Mouse (Mus musculus): Measurements from ENCODE around the gene Hs3st5. TPM values are rescaled to one million over a fixed set of nuclear protein-coding genes. Genes with fewer than 3 reads are reported as not detected.
A peak's percentile ranks its signal among the peaks of the same experiment; 100 is the strongest.

The Hs3st5 gene
- total and polyA plus RNA-seq, 3 experiments, result not detected

DNA sequence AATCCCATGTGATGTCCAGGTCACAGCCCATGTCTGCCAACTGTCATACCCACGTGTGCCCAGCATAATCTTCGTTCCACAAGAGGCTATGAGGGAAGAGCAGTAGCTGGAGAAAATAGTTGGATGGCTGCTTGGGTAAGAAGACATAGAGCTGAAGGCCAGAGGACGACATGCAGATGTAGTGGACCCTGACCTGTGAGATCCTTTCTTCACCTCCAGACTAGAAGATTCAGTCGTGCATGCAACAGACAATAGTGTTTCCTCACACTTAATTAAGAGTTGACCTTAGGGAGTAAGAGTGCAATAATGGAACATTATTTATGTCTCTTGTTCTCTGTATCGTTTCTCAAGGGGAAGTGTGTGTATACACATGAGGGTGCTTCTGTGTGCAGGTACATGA is 300.4 kb downstream of the Hs3st5 start:
- H3K79me2 ChIP-seq (replicated peaks; ENCODE audit: control insufficient read depth, extremely low read depth, insufficient read depth, poor library complexity, severe bottlenecking), result no peaks in the 10 kb centered on the region
- no peak for TF ChIP-seq BHLHE40 (IDR thresholded peaks at IDR 0.05; ENCODE audit: low read depth, low read length)
- TF ChIP-seq SMC3 (IDR thresholded peaks at IDR 0.05; ENCODE audit: low read depth, low read length), result no peak
- TF ChIP-seq CHD2 (IDR thresholded peaks at IDR 0.05; ENCODE audit: low read length), result no peak
- TF ChIP-seq E2F4 (IDR thresholded peaks at IDR 0.05; ENCODE audit: insufficient replicate concordance, low read depth, low read length), result no peak
- TF ChIP-seq EP300 (IDR thresholded peaks at IDR 0.05; ENCODE audit: low read length), result no peak
- no peak for TF ChIP-seq RCOR1 (conservative IDR thresholded peaks at IDR 0.05; ENCODE audit: low read depth, low read length)
- TF ChIP-seq USF1 (IDR thresholded peaks at IDR 0.05; ENCODE audit: low read depth, low read length), result no peak
- TF ChIP-seq JUN (IDR thresholded peaks at IDR 0.05; ENCODE audit: insufficient read depth, low read depth, low read length), result no peak
- no peak for TF ChIP-seq ETS1 (conservative IDR thresholded peaks at IDR 0.05; ENCODE audit: low read depth, low read length)
- no peak for TF ChIP-seq ZC3H11A (IDR thresholded peaks at IDR 0.05; ENCODE audit: low read depth, low read length)
- TF ChIP-seq POLR2AphosphoS2 (IDR thresholded peaks at IDR 0.05; ENCODE audit: low read depth, low read length), result no peak
- no peak for TF ChIP-seq MAX (IDR thresholded peaks at IDR 0.05; ENCODE audit: low read length)
- no peak for TF ChIP-seq USF2 (conservative IDR thresholded peaks at IDR 0.05; ENCODE audit: low read depth, low read length)
- TF ChIP-seq MXI1 (IDR thresholded peaks at IDR 0.05; ENCODE audit: low read depth, low read length), result no peak
- no peak for TF ChIP-seq CHD1 (IDR thresholded peaks at IDR 0.05; ENCODE audit: low read depth, low read length)
- TF ChIP-seq TBP (conservative IDR thresholded peaks at IDR 0.05; ENCODE audit: low read depth, low read length), result no peak
- no peak for TF ChIP-seq MAZ (IDR thresholded peaks at IDR 0.05; ENCODE audit: low read depth, low read length)
- no peak for TF ChIP-seq ZNF384 (IDR thresholded peaks at IDR 0.05; ENCODE audit: low read depth, low read length)
- dilution Hi-C loops (cut with MboI; ENCODE audit: extremely low pct_ligation_motif_present, extremely low pct_unique_long_range_greater_than_20kb, low sequenced_read_pairs) (no loop called here), in situ Hi-C loops (cut with MboI; ENCODE audit: low pct_ligation_motif_present, low pct_unique_long_range_greater_than_20kb, low sequenced_read_pairs) (no loop called here)
- no peak overlapping the region for H3K4me2 ChIP-seq (ENCODE audit: insufficient read depth, low read depth, poor library complexity, severe bottlenecking)
- DNase-seq (ENCODE audit: extremely low read depth), result no peak
- H3K4me1 ChIP-seq (ENCODE audit: control insufficient read depth in 1 of 2, insufficient read depth in 2 of 2), result peaks cover 0 to 45% of the 10 kb centered on the region in 2 experiments; a peak in 2 of 4 replicates
- H3K36me3 ChIP-seq (replicated peaks in 1 of 2; ENCODE audit: control insufficient read depth in 1 of 2, insufficient read depth in 1 of 2, low read length in 1 of 2), result no peaks in the 10 kb centered on the region
- no peaks in the 10 kb centered on the region for H3K27me3 ChIP-seq (replicated peaks)
- no peak overlapping the region for H3K27ac ChIP-seq (ENCODE audit: insufficient read depth, low read depth)
- H3K9ac ChIP-seq (ENCODE audit: insufficient read depth, low read depth), result no peak overlapping the region
- H3K4me3 ChIP-seq (replicated peaks in 1 of 3; ENCODE audit: low read depth in 2 of 3, low read length in 2 of 3, poor library complexity in 1 of 3), result no peak overlapping the region
- no peaks in the 10 kb centered on the region for H3K9me3 ChIP-seq (replicated peaks; ENCODE audit: low read length)

- no peak overlapping the region for H3K27ac ChIP-seq (ENCODE audit: insufficient read depth, low read depth)
- in situ Hi-C loops (cut with MboI; ENCODE audit: low pct_ligation_motif_present, low pct_unique_long_range_greater_than_20kb, low sequenced_read_pairs), result no loop called here
- dilution Hi-C loops (cut with MboI; ENCODE audit: extremely low pct_ligation_motif_present, extremely low pct_unique_long_range_greater_than_20kb, low sequenced_read_pairs), result no loop called here
Measured at GRCm38 (mm10) chr10:36818867-36819266, 312.3 kb downstream of the Hs3st5 start.

More at GRCm38 (mm10) chr10:36818867-36819266, 312.3 kb downstream of the Hs3st5 start:
- Histone ChIP-seq H3K9ac (ENCODE audit: insufficient read depth, low read depth) (no peak overlapping the region), H3K4me1 (ENCODE audit: control insufficient read depth in 1 of 2, insufficient read depth in 2 of 2) (peaks cover 4 to 21% of the 10 kb centered on the region in 2 experiments; a peak in 3 of 4 replicates), H3K79me2 (replicated peaks; ENCODE audit: control insufficient read depth, extremely low read depth, insufficient read depth, poor library complexity, severe bottlenecking) (no peaks in the 10 kb centered on the region), H3K27me3 (replicated peaks) (no peaks in the 10 kb centered on the region), H3K36me3 (replicated peaks in 1 of 2; ENCODE audit: control insufficient read depth in 1 of 2, insufficient read depth in 1 of 2, low read length in 1 of 2) (no peaks in the 10 kb centered on the region), H3K9me3 (replicated peaks; ENCODE audit: low read length) (peaks cover 9% of the 10 kb centered on the region), H3K4me3 (replicated peaks in 1 of 3; ENCODE audit: low read depth in 2 of 3, low read length in 2 of 3, poor library complexity in 1 of 3) (no peak overlapping the region), H3K4me2 (ENCODE audit: insufficient read depth, low read depth, poor library complexity, severe bottlenecking) (no peak overlapping the region)
- TF ChIP-seq NRF1 (IDR thresholded peaks at IDR 0.05; ENCODE audit: low read depth, low read length) (no peak), ZNF384 (IDR thresholded peaks at IDR 0.05; ENCODE audit: low read depth, low read length) (peak; percentile 87), IRF4 (IDR thresholded peaks at IDR 0.05; ENCODE audit: low read depth, low read length) (peak; percentile 63; the same call in 1 of the 2 replicates), EP300 (IDR thresholded peaks at IDR 0.05; ENCODE audit: low read length) (peak; percentile 81), ZMIZ1 (IDR thresholded peaks at IDR 0.05; ENCODE audit: low read depth, low read length) (no peak)
- peak; percentile 30 for DNase-seq (ENCODE audit: extremely low read depth)

All from CH12.LX (cell line).